Mouse (Mus musculus) ES-CJ7 (cell line): ENCODE measurements around the gene Wtip.
"Not testable (repeated sequence)": the region's sequence is repeated elsewhere in the genome, so short reads cannot be mapped to it uniquely, and the experiment has no call there.

Experiments
- DNase-seq: peaks from one replicate; pipeline ENCODE4 v3.0.0; 2011; ENCODE audit warnings: low read depth, low spot score

The Wtip gene

DNA sequence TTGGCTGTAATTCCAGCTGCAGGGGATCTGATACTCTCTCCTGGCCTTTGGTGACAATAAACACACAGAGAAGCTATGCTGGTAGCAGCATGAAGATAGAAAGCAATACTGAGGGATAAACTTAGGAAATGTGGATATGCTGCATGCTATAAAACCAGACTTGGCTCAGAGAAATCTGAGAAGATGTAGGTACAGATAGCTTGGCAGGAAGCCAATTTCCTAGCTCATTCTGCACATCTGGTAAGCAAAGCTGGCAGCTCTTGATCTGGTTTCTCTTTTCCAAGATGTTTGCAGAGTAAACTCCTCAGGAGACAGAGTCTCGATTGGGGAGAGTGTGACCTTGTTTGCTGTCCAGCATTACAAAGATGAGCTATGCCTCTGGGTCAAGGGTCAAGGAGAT, 12.4 kb downstream of the Wtip start:
- DNase-seq, result not testable (repeated sequence)

GRCm38 (mm10) chr7:34116601-34117000, 16.5 kb downstream of the Wtip start:
- no peak for DNase-seq

GRCm38 (mm10) chr7:34109190-34109589, 23.9 kb downstream of the Wtip start:
- no peak for DNase-seq

DNA sequence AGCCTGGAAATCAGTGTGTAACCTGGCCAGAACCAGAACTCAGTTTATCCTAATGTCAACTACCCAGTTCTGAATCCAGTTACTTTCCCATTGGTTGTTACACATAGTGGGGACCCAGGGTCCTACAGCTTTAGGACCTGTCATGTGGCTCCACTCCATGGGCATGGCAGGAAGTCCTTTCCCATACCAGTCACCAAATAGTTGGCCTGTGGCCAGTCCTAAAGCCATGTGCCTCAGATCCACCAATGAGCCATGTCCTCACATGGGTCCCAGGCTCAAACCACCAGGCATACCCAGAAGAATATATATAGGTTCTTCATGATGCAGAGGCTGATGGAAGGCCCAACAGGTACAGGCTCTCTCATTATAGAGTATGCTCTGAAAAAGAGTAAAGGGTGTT, 31.8 kb downstream of the Wtip start:
- no peak for DNase-seq

GRCm38 (mm10) chr7:34100002-34100401, 33.1 kb downstream of the Wtip start:
- no peak for DNase-seq

DNA sequence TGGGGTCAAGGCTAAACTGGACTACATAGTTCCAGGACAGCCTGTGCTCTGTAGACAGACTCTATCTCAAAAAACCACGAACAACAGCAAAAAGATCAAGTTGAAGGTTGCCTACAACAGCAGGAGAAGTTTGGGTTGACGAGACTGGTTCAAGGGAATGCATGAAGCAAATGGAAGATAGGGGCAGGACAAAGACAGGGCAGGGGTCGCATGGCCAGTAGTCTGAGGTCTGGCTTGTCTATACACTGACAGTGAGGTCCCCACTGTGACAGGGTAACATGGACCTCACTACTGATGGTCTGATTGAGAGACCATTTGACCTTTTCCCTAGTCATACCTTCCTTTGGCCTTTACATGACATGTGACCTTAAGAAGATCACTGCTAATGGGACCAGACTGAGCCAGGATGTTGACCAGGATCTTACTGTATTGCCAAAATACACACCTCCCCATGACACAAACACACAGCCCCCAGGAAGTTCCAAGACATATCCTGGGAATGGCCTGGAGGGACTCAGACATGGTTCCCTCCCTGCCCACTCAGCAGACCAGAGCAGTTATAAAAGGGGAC, 38.1 kb downstream of the Wtip start, which contains the start of gene Scgb1b30:
Scgb1b30 (plus strand) TSS at position 521 of the 571 bp plus-strand sequence.
- peak; percentile 1 for DNase-seq

DNA sequence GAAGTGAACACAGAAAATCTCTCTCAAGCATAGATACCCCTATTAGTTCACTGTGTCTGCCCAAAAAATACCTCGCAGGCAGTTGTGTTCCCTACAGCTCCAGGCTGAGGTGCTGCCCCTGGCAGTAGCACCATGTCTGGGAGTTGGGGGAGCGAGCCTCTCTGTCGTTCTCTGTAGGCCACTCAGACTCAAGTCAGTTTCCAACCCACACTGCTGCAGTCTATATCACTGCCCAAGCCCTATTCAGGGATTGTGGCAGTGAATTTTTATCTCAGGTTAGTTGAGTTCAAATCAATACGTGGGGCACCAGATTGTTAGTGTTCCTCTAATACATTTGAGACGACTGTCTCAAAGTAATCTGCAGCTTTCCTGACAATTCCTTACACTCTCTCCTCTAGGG, 64.9 kb downstream of the Wtip start:
- DNase-seq, result not testable (repeated sequence)
